Mouse (Mus musculus) ES-E14 (cell line): ENCODE data around the gene Hal.

Experiments used
- CHD2 ChIP-seq: IDR thresholded peaks from 2 replicates; pipeline ENCODE4 v1.6.1; 2014; ENCODE audit warnings: mild to moderate bottlenecking, low read depth, low read length, inconsistent platforms
- HCFC1 ChIP-seq: IDR thresholded peaks from 2 replicates; pipeline ENCODE4 v1.6.1; 2012; ENCODE audit warnings: low read length, inconsistent platforms, borderline replicate concordance; ENCODE audit not compliant: insufficient read depth
- ZC3H11A ChIP-seq: IDR thresholded peaks from 2 replicates; pipeline ENCODE4 v1.6.1; 2012; ENCODE audit warnings: low read depth, mild to moderate bottlenecking, inconsistent platforms, low read length, borderline replicate concordance
- ZNF384 ChIP-seq: IDR thresholded peaks from 2 replicates; pipeline ENCODE4 v1.6.1; 2012; ENCODE audit warnings: low read depth, low read length, inconsistent platforms

- no peak for TF ChIP-seq HCFC1
- no peak for TF ChIP-seq ZNF384
- no peak for TF ChIP-seq CHD2
- TF ChIP-seq ZC3H11A, result no peak
Measured at GRCm38 (mm10) chr10:93540431-93541210, 52.1 kb downstream of the Hal start, which contains the start of gene Ccdc38.
